Mouse (Mus musculus) layer of hippocampus, postnatal 36 days (tissue): ENCODE measurements around the gene Ncam2. TPM values are rescaled to one million over a fixed set of nuclear protein-coding genes. Genes with fewer than 3 reads are reported as not detected.
A peak's percentile ranks its signal among the peaks of the same experiment; 100 is the strongest.
"Not testable (repeated sequence)": the region's sequence is repeated elsewhere in the genome, so short reads cannot be mapped to it uniquely, and the experiment has no call there.

Source experiments
- DNase-seq, 2 experiments: peaks; one replicate each; pipeline ENCODE4 v3.0.0; 2022
- total RNA-seq, 2 experiments: library from RNA; stranded (reverse); gene quantifications; 2 replicates each; pipeline ENCODE4 v1.2.3; 2021

The Ncam2 gene
- total RNA-seq, 2 experiments from 2014 or later = 51.3 to 52.0 TPM

GRCm38 (mm10) chr16:81303806-81304205 is 103.3 kb downstream of the Ncam2 start:
- DNase-seq = no peak

DNA sequence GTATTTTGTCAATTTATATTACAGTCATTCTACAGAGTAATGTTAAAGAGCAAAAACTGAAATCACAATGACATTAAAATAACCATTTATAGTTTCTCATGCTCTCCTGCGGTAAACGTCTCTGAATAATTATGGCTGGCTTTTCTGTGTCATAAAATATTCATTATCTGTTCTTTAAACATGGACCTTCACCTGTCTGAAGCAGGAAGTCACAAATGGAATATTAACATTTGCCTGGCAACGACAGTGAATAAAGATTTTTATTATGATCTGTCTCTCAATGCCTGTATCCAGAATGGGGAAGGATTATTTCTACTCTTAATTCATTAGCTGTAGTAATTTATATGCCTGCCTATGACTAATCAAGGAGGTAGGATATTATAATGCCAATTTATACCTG is 108.7 kb downstream of the Ncam2 start:
- DNase-seq = no peak

DNA sequence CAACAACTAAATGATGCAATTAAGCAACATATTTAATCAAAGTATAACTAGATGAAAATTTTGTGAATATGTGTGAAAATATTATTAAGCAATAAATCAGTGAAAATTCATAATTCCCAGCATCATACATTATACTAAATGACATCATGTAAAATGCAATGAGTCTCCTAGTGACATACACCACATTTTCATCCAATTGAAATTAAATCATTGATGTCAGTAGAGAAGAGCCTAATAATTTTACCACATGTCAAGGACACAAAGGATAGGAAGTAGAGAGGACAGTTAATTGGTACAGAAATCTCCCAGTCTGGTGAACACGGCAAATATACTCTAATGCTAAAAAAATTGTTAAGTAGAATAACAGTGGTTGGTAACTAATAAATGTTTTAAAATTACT is 118.5 kb downstream of the Ncam2 start:
- DNase-seq = no peak

- peak; percentile 28 to 40 for DNase-seq
These were observed 130.0 kb downstream of the Ncam2 start for GRCm38 (mm10) chr16:81330539-81330938.

GRCm38 (mm10) chr16:81365901-81366300 is 165.4 kb downstream of the Ncam2 start:
- no peak for DNase-seq

- DNase-seq = no peak
These were observed 173.7 kb downstream of the Ncam2 start for GRCm38 (mm10) chr16:81374234-81374633.

- DNase-seq = no peak
These were observed 179.9 kb downstream of the Ncam2 start for GRCm38 (mm10) chr16:81380434-81380833.

DNA sequence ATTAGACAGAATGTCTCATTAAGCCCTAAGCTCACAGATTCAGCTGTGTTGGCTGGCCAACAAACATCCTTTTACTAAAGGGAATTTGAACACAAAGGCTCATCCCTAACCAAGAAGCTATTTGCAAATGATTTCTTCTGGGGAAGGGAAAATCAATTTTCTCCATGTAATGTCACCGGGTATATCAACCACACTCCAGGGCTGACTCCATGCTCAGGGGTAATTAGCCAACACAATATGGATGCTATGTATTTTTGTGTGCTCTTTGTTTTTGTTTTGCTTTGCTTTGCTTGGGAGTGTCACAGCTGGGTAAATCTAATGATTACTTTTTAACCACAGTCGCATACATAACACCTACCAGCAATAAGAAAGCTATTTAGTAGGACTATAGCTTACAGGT is 188.1 kb downstream of the Ncam2 start:
- no peak for DNase-seq

GRCm38 (mm10) chr16:81434559-81434958 is 234.1 kb downstream of the Ncam2 start:
- DNase-seq = no peak

DNA sequence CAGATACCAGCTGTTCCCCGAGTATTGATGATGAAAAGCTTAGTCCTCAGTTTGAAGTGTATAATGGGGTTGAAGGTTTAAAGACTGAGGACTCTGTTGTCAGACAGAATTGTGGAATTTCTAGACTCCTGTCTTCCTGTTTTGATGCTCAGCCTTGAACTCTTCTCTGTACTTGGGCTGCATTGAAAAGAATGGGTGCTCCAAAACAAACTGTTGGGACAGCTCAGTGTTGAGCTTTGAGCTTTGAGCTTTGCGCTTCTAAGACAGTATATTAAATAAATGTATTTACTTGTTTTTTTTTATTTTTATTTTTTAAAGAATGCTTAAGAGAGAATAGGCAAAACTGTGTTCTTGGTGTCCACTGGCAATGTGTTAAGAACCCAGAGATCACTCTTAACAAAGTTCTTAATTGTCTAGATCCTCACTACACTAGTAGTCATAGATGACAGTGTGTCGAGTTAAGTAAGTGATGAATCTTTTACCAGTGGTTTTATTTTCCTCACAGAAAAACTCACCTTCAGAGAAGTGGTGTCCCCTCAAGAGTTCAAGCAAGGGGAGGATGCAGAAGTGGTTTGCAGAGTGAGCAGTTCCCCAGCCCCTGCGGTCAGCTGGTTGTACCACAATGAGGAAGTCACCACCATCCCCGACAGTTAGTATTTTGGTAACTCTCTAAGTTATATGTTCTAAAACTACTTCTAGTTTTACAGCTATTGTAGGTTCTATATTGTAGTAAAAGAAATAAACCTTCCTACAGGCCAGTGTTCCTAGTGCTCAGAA is 236.8 kb downstream of the Ncam2 start:
- no peak for DNase-seq

- no peak for DNase-seq
These were observed 237.4 kb downstream of the Ncam2 start for GRCm38 (mm10) chr16:81437868-81438249.

DNA sequence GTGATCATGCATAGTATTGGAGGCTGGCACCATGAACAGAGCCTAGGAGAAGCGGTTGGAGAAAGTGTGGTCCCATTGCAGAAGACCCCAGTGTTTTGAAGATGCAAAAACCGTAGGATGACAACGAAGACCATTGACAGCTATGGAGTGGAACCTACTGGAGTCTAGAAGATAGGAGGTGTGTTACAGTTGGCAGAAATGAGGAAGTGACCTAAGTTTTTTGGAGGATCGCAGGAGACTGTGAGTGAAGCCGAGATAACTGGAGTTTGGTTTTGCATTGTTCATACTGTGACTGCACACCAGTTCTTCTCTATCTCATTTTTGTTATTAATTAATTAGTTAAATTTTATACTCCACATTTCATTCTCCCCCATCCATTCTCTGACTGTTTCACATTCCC is 250.4 kb downstream of the Ncam2 start:
- DNase-seq = no peak

GRCm38 (mm10) chr16:81452988-81453387 is 252.5 kb downstream of the Ncam2 start:
- DNase-seq = no peak

GRCm38 (mm10) chr16:81454472-81454871 is 254.0 kb downstream of the Ncam2 start:
- DNase-seq = no peak

DNA sequence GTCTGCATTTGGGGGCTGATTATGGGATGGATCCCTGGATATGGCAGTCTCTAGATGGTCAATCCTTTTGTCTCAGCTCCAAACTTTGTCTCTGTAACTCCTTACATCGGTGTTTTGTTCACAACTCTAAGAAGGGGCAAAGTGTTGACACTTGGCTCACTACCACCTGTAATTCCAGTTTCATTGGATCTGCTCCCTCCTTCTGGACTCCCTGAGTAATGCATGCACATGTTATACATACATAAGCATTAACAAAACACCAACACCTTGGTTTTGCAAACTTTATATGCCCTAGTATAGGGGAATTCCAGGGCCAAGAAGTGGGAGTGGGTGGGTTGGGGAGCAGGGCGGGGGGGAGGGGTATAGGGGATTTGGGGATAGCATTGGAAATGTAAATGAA is 262.2 kb downstream of the Ncam2 start:
- DNase-seq = not testable (repeated sequence)

DNA sequence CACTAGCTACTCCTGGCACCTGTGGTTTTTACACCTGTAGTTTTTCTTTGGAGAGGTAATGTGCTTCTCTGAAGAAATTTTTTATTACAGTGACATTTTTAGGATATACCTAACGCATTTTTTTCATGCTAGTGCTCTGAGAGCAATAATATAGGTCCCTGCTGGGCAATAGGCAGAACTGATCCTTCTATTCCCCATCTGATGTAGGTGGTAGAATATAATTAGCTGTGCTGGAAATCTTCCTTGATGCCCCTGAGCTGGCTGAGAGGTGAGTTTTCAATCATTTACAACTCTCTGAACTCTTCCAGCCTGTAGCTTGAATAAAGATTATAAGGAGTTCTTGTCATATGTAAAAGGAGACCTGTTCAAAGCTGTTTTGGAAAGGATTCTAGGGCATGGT is 272.4 kb downstream of the Ncam2 start:
- DNase-seq = no peak

GRCm38 (mm10) chr16:81481058-81481457 is 280.6 kb downstream of the Ncam2 start:
- no peak for DNase-seq

DNA sequence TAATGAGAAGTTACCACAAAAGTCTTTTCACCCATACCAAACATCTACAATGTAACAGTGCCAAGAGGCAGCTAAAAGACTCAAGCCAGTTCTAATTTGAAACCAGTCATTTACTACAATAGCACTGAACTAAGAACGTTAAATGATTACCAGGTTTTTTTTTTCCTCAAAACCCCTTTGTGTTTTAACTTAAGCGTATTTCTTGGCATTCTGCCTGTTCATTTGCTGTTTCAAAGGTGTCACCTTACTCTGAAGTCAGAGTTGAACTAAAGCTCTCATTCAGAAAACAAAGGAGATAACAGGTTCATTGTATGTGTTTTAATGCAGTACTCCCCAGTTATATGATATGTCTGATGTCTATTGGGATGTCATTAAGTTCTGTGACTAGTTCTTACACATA is 295.6 kb downstream of the Ncam2 start:
- no peak for DNase-seq

GRCm38 (mm10) chr16:81502578-81502977 is 302.1 kb downstream of the Ncam2 start:
- no peak for DNase-seq

DNA sequence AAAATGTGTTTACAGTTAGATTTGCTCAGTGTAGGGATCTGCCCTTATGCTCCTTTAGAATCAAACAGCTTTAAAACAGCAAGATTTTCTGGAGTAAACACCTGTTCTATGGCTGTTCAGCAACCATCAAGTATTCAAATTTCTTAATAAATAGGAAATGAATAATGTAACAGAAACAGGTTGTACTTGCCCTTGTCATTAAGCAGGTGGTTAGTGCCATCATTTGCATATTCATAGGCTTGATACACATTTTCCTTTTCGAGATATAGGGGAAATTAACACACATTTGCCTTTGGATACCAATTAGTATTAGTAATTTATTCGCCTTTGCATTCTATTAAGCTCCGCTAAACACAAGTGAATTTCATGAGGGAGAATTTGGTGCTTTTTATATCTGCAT is 335.7 kb downstream of the Ncam2 start:
- no peak for DNase-seq

- DNase-seq = no peak
These were observed 387.1 kb downstream of the Ncam2 start for GRCm38 (mm10) chr16:81587565-81588107.

DNA sequence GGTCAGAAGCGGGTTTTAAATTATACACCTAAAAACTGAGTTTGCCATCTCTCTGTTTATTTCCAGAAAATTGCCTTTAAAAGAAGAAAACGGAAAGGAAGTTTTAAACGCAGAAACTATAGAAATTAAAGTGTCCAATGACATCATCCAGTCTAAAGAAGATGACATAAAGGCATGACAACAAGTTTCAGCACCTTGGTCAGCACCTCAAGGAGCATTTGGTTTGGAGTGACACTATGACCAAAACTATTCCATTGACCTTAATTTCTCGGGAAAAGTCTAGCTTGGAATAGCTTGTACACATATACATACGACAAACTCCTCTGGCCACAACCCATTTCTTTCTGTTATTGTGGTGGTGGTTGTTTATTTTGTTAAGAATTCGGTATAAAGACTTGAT is 422.8 kb downstream of the Ncam2 start:
- no peak for DNase-seq

- DNase-seq = no peak
These were observed 423.3 kb downstream of the Ncam2 start for GRCm38 (mm10) chr16:81623776-81624175.

- no peak for DNase-seq
These were observed 449.8 kb downstream of the Ncam2 start for GRCm38 (mm10) chr16:81650286-81650685.

DNA sequence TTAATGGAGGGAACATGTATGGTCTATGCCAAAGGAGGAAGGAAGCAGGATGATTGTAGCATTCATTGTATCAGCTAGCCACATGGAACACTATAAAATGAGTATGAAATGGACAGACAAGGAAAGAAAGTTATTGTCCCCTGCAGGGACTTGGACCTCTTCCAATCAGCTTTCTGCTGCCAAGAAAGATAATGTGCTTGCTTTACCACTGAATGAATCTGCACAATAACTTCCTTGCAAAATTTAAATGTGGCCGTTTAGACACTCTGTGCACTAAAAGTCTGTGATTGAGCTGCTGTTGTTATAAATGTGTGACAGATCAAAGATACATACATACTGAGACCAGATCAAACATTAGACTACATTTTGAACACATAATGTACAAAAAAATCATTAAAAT is 451.1 kb downstream of the Ncam2 start:
- DNase-seq = no peak
